ENCODE assay signal across 17 mouse cellular contexts in genomic region chr3:85583194-85583593, GRCm38 (mm10).
"Had no signal": no experiment of that assay in that cellular context is flagged by ENCODE, and none has a peak within 500 bp of the region (broad histone marks: within the 10 kb centered on the region; RNA-seq: fewer than 3 reads in every experiment).

No protein-coding gene starts in this region.

- ATAC-seq: liver, postnatal 0 days; lung, postnatal 0 days; midbrain, embryonic 15.5 days had no signal

- H3K4me3 ChIP-seq: limb, embryonic 12.5 days; limb, embryonic 15.5 days; midbrain, embryonic 12.5 days; midbrain, embryonic 15.5 days; neural tube, embryonic 13.5 days had no signal

- H3K4me1 ChIP-seq: limb, embryonic 12.5 days; limb, embryonic 15.5 days; midbrain, embryonic 12.5 days; midbrain, embryonic 15.5 days; neural tube, embryonic 13.5 days had no signal

- DNase-seq: kidney, adult 18-20 months; kidney, adult 9 months; kidney, postnatal 14 days; kidney, postnatal 4 days; left cerebral cortex, postnatal 4 days; liver, postnatal 0 days; lung, embryonic 14.5 days; thymus, adult 18-20 months; thymus, postnatal 36 days had no signal

- H3K36me3 ChIP-seq: limb, embryonic 12.5 days; limb, embryonic 15.5 days; midbrain, embryonic 12.5 days; midbrain, embryonic 15.5 days; neural tube, embryonic 13.5 days had no signal

- H3K27ac ChIP-seq: limb, embryonic 12.5 days; limb, embryonic 15.5 days; liver, embryonic 14.5 days; macrophage; midbrain, embryonic 12.5 days; midbrain, embryonic 15.5 days; neural tube, embryonic 13.5 days had no signal

- H3K27me3 ChIP-seq: limb, embryonic 12.5 days; limb, embryonic 15.5 days; midbrain, embryonic 12.5 days; midbrain, embryonic 15.5 days; neural tube, embryonic 13.5 days had no signal
